Mouse (Mus musculus): Measurements from ENCODE around the gene Bet1l. TPM values are rescaled to one million over a fixed set of nuclear protein-coding genes. Genes with fewer than 3 reads are reported as not detected.
"Not testable (repeated sequence)": the region's sequence is repeated elsewhere in the genome, so short reads cannot be mapped to it uniquely, and the experiment has no call there.

The Bet1l gene
- 10 to 100 TPM; 20.7 to 26.7 (median 23.2) TPM for total RNA-seq (2022)

DNA sequence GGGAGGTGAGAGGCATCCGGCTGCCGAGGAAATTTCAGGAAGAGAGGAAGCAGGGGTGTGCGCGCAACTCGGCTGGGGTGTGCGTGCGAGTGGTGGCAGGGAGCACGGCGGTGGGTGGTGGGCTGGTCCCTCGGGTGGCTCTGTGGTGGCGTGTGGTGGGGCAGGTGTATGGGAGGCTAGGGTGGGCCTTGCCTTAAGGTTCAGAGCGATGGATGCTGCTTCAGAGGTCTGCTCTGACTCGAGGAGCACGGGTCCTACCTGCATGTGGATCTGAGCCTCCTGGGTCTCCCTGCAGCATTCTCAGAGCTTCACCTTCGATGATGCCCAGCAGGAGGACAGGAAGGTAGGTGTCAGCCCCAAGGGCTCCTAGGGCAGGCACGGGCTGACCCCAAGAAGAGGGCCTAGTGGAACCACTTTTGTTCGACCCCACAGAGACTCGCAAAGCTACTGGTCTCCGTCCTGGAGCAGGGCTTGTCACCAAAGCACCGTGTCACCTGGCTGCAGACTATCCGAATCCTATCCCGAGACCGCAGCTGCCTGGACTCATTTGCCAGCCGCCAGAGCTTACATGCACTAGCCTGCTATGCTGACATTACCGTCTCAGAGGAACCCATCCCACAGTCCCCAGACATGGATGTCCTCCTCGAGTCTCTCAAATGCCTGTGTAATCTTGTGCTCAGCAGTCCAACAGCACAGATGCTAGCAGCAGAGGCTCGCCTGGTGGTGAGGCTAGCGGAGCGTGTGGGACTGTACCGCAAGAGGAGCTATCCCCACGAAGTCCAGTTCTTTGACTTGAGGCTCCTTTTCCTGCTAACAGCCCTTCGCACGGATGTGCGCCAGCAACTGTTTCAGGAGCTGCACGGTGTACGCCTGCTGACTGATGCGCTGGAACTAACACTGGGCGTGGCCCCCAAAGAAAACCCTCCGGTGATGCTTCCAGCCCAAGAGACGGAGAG lies at the start of gene Bet1l:
Gene Bet1l, minus strand, starts transcription at position 28 of the 956 bp plus-strand sequence.
- DNase-seq (ENCODE audit: low spot score in 2 of 2), result no peak

DNA sequence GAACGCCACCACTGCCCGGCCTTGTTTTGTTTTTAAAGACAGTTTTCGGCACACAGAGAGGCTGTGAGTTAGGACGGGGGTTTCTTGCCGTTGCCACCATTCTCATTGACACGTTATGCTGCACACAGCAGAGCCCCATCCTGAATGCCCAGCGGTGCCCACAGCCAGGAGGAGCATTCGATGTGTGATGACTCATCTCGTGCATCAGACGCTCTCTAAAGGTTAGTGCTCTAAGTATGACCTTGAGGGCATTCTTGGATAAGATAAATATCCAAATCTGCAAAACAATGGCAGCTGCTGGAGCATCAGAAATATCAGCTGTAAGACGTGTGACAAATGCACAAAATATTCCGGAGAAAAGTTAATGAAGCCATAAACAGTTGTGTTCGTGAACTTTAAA lies 49.8 kb upstream of the Bet1l start:
- DNase-seq (ENCODE audit: low spot score in 2 of 2), result no peak

DNA sequence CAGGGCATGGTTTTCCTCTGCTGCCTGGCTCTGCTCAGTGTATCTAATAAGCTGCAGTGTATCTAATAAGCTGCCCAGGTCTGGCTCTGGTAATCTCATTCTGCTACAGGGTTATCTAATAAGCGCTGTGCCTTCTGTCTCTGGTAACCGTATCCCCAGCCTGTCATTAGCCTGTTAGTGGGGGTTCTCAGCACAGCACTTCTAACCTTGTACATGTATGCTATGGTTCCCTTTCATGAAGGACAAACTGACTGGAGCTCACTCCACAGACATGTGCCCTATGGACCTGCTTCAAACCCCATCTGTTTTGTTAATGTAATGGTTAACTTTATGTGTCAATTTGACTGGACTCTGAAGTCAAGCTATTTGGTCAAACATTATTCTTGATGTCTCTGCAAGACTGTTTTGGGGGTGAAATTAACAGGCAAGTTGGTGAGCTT lies 48.3 kb upstream of the Bet1l start:
- no peak for DNase-seq (ENCODE audit: low spot score in 2 of 2)

DNA sequence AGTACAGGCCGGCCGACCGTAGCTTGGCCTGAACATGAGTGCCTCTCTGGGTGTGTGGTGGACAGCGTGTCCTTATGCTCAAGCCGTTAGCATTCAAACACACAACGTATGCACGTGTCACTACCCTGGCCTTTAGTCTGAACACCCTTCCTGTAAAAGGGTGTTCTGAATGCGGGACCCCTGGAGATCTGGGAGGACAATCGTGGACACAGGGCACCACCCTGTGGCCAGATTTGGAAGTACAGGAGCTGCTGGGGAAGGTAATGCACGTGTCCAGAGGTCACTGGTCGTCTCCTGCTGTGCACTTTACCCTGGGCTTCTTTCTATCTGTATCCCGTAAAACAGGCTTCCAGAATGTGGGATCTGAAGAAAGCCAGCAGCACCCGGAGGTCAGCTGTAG lies 45.8 kb upstream of the Bet1l start:
- DNase-seq (ENCODE audit: low spot score in 2 of 2), result peak in 1 of 2 experiments; percentile 81

DNA sequence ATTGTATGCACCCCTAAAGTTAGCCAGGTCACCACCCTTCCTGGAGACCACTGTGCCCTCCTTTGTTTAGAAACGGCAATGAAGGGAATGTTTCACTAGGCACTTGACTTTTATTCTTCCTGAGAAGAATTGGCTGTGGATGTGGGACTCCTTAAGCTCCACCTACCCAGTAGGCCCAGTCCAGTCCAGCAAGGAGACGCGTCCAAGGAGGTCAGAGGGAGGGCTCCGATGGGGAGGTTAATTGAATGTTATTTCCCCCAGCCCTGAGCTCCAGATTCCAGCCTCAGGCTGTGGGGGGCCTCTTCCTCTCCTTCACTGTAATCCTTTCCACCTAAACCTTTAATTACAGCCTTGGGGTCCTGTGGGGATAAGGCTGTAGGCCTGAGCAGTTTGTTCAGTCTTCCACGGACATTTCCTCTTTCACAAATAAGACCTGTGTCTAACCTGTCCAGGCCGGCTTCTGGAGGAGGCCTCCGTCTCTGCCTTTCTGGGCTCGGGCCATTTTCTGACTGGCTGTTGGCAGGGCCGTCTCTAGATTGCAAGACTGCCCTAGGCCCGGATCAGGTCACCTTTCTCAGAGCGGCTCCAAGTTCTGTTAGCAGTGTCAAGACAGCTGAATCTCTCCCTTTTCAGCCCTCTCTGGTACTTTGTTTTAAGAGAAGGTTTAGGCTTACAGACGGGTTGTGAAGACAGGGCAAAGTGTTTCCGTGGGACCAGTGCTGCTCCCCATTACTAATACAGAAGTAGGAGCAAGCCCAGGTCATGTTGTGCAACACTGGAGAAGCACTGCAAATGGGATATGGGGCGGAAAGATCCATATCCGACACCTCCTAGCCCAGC lies 44.9 kb upstream of the Bet1l start:
- DNase-seq (ENCODE audit: low spot score in 2 of 2), result no peak

DNA sequence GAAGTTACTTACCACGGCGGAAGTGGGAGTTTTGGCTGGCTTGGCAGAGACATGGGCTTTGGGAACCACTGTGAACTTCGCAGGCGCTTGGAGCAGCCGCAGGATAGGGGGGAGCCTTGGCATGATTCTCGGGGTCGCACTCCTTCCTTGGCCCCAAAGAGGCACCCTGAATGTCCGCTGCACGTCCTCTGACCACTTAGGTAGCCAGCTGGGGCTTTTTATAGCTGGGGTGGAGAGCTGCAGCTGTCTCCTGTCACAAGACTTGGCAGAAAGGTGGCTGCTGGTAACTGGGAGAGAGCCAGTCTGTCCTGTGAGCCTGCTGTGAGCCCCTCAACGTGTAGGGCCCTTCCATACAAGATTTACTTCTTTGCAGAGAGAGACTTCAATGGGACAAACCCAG lies 42.8 kb upstream of the Bet1l start, which contains the start of gene Cox8b:
Gene Cox8b, minus strand, starts transcription at position 227 of the 400 bp plus-strand sequence.
- no peak for DNase-seq (ENCODE audit: low spot score in 2 of 2)

DNA sequence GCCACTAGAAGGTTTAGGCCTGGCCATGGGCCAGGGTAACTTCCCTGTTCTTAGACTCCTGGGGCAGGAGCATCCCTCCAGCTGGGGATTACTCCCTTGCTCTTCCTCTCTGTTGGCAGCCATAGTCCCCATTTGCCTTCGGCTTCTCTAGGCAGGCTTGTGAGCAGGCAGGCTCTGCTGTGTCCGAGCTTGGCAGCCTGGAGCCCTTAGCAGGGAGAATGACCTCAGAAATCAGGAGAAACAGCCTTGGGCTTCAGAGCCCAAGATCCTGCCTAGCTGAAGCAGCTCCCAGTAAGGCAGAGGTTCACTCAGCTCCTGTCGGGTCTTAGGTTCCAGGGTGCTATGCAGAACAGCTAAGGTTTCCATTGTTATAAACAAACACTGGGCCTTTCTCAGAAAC lies 41.7 kb upstream of the Bet1l start:
- no peak for DNase-seq (ENCODE audit: low spot score in 2 of 2)

DNA sequence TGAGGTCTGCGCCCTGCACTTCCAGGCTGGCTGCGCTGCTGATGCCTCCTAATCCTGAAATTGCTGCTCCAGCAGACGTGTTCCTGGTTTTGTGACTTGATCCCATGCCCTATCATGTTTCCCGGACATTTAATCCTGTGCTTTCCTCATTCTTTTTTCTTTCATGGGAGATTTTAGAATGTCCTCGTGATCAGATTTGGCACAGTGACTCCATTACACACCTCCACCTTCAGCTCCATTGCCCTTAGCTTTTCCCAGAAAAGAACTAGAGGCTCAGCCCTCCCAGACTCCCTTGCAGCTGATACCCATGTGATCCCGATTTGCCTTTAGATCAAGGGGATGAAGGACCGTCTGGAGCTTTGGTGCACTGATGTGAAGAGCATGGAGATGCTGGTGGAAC lies 40.5 kb upstream of the Bet1l start:
- DNase-seq (ENCODE audit: low spot score in 2 of 2), result no peak

DNA sequence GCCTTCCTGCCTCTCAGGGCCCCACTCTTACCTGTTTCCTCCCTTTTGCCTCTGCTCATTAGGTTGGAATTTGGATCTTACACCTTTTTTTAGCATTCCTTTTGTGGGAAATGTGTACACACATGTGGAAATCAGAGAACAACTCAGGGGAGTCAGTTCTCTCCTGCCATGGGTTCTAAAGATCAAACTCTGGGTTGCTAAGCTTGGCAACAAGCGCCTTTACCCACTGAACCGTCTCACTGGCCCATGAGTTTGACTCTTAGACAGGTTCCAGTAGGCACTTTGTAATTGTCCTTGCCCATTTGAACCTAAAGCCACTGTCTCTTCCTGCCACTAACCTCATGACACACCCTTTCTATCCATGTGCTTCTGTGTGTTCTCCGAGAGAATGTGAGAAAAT lies 37.2 kb upstream of the Bet1l start:
- no peak for DNase-seq (ENCODE audit: low spot score in 2 of 2)

DNA sequence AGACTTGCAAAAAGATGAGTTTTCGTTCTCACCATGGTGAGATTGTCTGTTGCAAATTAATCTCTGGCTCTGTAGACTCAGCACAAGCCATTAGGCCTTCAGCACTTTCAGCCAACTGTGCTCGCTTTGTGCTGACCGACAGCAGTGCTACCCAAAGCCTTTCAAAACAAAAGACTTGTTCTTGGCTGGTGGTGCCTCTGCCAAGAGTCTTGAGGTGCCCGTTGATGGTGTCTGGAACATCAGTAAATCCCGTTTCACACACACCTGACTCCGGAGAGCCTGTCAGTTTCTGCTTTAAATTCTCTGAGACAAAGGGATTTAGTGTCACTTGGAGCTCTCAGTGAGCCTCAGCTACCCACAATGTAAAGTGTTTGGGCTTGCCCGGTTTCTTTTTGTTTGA lies 36.7 kb upstream of the Bet1l start:
- DNase-seq (ENCODE audit: low spot score in 2 of 2), result no peak

DNA sequence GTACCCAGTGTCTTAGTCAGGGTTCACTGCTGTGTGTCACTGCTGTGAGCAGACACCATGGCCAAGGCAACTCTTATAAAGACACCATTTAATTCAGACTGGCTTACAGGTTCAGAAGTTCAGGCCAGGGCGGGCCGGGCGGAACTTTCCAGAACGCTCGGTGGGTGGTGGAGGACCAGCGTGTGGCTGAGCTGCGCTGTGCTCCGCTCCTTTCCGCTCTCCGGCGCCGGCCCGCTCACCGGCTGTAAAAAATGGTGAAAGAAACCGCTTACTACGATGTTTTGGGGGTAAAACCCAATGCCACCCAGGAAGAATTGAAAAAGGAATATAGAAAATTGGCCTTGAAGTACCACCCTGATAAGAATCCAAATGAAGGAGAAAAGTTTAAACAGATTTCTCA lies 33.3 kb upstream of the Bet1l start:
- not testable (repeated sequence) for DNase-seq (ENCODE audit: low spot score in 2 of 2)

DNA sequence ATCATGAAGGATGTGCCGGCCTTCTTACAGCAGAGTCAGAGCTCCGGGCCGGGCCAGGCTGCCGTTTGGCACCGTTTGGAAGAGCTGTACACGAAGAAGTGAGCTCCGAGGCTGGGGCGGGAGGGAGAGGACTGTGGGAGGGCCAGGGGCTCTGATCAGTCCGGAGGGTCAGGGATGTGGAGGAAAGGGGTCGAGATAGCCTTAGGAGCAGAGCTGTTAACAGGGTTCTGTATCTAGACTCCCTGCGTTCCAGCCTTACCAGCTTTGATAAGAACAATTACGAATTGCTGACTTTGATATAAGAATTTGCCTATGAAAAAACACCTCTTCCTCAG lies 25.1 kb upstream of the Bet1l start:
- no peak for DNase-seq (ENCODE audit: low spot score in 2 of 2)

DNA sequence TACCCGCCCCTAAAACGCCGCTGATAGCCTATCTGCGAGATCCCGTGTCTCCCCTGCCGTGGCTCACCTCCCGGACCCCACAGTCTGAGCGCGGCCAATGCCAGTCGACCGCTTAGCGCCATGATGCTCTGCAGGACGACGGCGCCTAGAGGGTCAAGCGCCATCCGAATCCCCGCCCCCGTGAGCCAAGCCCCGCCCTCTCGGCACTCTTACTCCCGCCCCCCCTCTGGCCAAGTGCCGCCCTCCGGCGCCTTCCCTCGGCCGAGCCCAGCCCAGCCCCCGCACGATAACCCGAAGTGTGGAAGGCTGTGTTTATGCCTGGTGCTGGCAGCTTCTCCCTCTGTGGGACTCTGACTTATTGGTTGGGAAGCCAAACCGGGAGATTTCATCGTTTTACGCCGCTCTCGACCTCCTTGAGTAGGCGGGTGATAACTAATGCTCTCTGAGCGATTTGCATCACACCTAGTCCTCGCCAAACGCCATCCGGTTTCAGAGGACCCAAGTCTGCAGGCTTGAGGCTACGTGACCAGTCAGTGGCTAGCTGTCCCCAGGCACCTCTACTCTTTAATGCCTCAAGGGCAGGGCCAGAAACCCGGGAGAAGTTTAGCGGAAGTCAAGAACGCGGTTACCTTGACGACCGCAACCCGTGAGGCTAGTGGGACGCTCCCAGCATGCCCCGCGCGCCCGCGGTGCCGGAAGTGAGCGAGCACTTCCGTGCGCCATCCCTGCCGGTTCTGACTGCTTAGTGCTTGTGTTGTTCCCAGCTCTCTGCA lies 24.5 kb upstream of the Bet1l start, which contains the start of the genes Psmd13 and Sirt3:
Gene Psmd13, plus strand, starts transcription at position 273 of the 773 bp plus-strand sequence.
Gene Sirt3, minus strand, starts transcription at position 614 of the 773 bp plus-strand sequence.
- DNase-seq (ENCODE audit: low spot score in 2 of 2), result peak; percentile 89 to 92

DNA sequence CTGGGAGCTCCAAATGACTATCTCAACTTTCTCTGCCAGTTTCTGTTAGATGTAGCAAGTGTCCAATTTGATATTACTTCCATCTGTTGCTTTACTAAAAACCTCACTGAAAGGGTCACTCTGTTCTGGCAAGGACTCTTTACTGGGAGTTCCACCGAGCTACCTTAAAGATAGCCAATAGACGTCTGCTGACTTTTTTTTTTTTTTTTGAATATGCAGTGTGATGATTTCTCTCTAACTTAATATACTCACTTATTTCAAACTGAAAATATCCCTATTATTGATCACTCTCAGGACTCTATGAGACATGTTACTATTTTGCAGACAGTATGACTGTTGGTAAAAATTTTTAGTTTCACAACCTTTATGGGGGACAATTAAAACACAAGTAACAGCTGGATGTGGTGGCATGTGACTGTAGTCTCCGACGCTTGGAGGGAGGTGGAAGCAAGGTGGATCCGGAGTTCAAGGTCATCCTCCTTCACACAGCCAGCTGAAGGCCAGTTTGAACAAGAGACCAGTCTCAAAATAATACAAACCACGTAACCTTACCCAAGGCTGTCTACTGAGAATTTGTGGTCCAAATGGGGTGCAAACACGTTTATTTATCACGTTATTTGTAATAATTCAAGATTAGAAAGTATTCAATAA lies 23.6 kb upstream of the Bet1l start:
- no peak for DNase-seq (ENCODE audit: low spot score in 2 of 2)

DNA sequence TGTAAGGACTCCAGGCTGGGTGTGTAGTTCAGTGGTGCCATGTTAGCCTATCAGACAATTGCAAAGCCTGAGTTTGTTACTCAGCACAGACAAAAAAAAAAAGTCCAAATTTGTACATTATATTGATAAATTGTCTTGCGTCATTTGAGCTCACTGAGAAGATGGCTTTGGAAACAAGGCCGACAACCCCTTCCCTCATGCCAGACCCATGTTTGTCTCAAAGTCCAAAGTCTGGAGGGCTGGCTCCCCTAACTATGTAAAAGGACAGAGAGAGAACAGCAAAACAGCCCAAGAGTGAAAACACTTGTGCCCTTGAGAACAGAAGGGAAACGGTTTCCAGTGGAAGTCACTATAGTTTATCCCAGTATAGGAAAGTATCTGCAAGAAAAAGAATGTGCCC lies 23.0 kb upstream of the Bet1l start:
- DNase-seq (ENCODE audit: low spot score in 2 of 2), result no peak

DNA sequence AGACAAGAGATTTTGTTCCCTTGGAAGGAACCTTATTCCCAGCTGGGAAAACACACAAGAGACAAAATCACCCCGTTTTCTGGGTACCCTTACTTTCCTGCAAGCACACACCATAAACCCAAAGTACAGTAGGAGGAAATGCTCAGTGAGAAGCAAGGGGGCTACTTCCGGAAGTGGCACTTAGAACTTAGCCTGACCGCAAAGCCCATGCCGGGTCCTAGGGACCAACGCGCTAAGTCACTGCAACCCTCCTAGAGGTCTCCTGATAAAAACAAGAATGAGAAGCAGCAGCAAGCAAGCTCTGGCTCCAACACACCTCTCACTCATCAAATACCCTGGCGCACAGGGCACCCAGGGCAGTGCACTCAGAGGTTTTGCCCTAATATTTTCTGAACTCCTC lies 22.0 kb upstream of the Bet1l start:
- DNase-seq (ENCODE audit: low spot score in 2 of 2), result no peak

DNA sequence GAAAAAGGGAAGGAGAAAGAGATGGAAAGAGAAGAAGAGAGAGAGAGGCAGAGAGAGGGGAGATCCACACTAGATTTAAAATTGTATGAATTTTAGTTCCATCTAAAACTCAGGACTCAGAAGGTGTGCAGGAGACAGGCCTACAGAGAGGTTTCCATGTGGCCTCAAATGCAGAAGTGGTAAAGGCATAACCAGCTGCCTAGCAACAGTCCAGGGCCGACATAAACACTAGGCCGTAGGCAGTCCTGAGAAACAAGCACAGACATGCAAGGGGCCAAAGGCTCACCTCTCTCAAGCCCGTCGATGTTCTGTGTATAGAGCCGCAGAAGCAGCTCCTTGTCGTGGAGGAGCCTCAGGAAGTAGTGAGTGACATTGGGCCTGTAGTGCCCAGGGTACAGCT lies 20.0 kb upstream of the Bet1l start:
- no peak for DNase-seq (ENCODE audit: low spot score in 2 of 2)

DNA sequence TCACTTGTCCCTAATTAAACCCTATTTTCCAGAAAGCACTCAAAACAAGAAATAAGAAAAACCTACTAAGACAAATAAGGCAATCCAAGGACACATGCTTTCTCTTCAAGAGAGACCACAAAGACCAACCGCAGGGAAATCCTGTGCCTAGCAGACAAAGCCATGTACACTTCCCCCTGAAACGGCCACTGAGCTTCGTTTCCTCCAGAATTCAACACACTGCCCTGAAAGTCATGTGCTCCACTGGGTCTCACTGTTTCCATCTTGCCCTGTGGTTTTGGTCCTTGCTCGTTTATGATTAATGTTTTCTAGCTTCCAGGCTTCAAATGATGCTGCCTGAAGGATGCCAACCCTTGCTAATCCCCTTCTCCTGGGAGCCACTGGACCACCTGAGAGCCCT lies 16.8 kb upstream of the Bet1l start:
- DNase-seq (ENCODE audit: low spot score in 2 of 2), result no peak

DNA sequence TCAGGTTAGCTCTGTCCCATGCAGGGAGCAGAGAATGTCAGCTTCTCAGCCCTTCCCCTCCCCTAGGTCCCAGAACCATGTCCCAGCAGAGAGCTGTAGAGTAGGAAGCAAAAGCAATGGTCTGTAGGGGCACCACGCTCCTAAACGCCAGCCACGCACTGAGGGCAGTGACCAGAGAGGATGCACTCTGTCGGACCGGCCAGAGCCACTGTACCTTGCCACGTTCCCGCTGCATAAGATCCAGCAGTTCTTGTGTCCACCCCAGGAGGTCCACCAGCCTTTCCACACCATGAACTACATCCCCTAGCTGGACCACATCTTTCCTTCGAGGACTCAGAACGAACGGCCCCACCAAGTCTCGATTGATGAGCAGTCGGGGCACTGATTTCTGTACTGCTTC lies 7.4 kb upstream of the Bet1l start:
- DNase-seq (ENCODE audit: low spot score in 2 of 2), result no peak

DNA sequence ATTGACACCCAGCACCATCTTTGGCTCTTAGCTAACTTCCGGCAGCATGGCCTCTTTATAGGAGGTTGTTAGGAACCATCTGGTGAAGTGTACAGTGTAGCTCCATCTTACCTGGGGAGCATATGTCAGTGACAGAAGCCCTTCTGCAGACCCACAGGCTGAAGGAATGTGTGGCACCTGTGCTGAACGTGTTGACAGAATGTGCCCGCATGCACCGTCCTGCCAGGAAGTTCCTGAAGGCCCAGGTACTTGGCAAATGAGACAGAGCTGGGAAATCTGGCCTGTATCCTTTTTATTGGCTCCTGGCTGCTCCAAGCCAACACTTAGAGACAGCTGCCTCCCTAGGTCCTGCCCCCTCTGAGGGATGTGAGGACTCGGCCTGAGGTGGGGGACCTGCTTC lies 3.4 kb upstream of the Bet1l start:
- no peak for DNase-seq (ENCODE audit: low spot score in 2 of 2)

DNA sequence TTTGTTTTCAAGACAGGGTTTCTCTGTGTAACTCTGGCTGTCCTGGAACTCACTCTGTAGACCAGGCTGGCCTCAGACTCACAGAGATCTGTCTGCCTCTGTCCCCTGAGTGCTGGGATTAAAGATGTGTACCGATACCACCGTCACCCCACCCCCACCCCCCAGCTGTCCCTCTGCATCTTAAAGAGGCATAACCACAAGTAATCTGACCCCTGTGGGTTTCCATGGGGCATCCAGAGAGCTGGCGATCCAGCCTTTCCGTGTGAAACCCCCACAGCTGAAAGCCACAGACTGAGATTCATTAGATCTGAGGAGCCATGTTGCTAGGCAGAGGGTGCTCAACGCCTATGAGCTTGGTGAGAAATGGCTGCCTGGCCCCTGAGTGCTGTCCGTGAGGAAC lies 2.6 kb upstream of the Bet1l start:
- DNase-seq (ENCODE audit: low spot score in 2 of 2), result no peak

Measured in left cerebral cortex, adult 8-10 months (tissue).